12 mouse cellular contexts compared by ENCODE assay signal in the genomic region with DNA sequence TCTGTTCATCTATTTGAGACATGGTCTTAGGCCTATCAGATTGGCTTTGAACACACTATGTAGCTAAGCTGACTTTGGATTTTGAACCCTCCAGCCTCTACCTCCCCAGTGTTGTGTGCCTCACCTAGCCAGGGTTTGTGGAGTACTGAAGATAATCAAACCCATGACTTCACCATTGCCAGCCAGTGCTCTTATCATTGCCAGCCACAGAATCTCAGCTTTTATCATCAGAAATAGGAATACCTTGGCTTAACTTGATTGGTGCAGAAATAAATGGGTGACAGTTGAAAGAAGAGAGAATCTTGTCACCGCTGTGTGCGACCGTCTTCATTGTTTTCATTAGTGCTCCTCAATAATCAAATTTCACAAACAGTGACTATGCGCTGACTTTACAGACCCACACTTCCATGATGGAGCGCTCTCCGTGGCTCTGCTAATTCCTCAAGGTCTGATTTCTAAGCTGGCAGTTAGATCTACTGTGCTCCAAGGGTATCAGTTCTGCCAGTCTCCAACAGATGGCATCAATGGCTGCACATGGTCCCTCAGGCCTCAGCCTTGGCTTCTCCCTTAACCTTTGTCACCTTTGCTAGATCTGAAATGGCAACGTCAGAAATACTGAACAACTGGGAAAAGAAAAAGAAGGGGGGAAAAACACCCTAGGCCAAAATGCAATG.
DNase-seq lines count a peak whose midpoint lies in the region; ATAC-seq and TF ChIP-seq lines count a peak whose summit lies in the region.
"Had no signal": no experiment of that assay in that cellular context is flagged by ENCODE, and none has a peak within 500 bp of the region (broad histone marks: within the 10 kb centered on the region; RNA-seq: fewer than 3 reads in every experiment).

No protein-coding gene starts in this region.

- peaks cover 22% of the 10 kb centered on the region for H3K4me1 ChIP-seq in hindbrain, embryonic 12.5 days

- DNase-seq in left cerebral cortex, adult 2 months (ENCODE audit: extremely low spot score in 1 of 2, low spot score in 2 of 2) = no peak
- DNase-seq in left cerebral cortex, adult 11 months (ENCODE audit: low spot score) = no peak
- DNase-seq in T-cell, adult 2 months (ENCODE audit: low spot score) = peak; percentile 71
- peak; percentile 74 for DNase-seq in induced T-regulatory cell, adult 2 months (ENCODE audit: low read depth)
- peak; percentile 21 to 47 for DNase-seq in thymus, adult 18-20 months
- DNase-seq in right cerebral cortex, postnatal 10 days (ENCODE audit: low spot score in 2 of 2) = no peak
- DNase-seq in neural tube, embryonic 10.5 days (ENCODE audit: extremely low spot score, low spot score) = no peak
- DNase-seq: embryo, embryonic 11 days had no signal

- ATAC-seq in hindbrain, embryonic 12.5 days (ENCODE audit: low FRiP score) = no peak
- ATAC-seq: midbrain, embryonic 15.5 days had no signal

- H3K4me3 ChIP-seq in left cerebral cortex, adult 2 months = no peak overlapping the region
- no peak overlapping the region for H3K4me3 ChIP-seq in hindbrain, embryonic 12.5 days
- H3K4me3 ChIP-seq: limb, embryonic 13.5 days; midbrain, embryonic 15.5 days had no signal

- no peak overlapping the region for H3K4me2 ChIP-seq in hindbrain, embryonic 12.5 days (replicated peaks)
- H3K4me2 ChIP-seq: hindbrain, embryonic 14.5 days; limb, embryonic 13.5 days; midbrain, embryonic 15.5 days had no signal

- WGBS in hindbrain, embryonic 12.5 days = 89% methylated on average over 7 of the region's 7 CpGs

- intact Hi-C loops in left cerebral cortex, adult 2 months (cut with DNase I) = loop anchor here (2.0 to 5.0 kb wide), 2 partner anchors 76 to 181 kb away; no protein-coding TSS in a partner anchor

- H3K36me3 ChIP-seq in hindbrain, embryonic 12.5 days = no peaks in the 10 kb centered on the region
- H3K36me3 ChIP-seq: limb, embryonic 13.5 days; midbrain, embryonic 15.5 days had no signal

- H3K27me3 ChIP-seq in hindbrain, embryonic 12.5 days = no peaks in the 10 kb centered on the region
- H3K27me3 ChIP-seq: limb, embryonic 13.5 days; midbrain, embryonic 15.5 days had no signal

- TF ChIP-seq CTCF in left cerebral cortex, adult 2 months (IDR thresholded peaks at IDR 0.05) = peak; percentile 38

- H3K9me3 ChIP-seq in hindbrain, embryonic 12.5 days (replicated peaks) = no peaks in the 10 kb centered on the region
- H3K9me3 ChIP-seq: limb, embryonic 13.5 days; midbrain, embryonic 15.5 days had no signal

- H3K27ac ChIP-seq in left cerebral cortex, adult 2 months = no peak overlapping the region
- H3K27ac ChIP-seq in hindbrain, embryonic 12.5 days = no peak overlapping the region
- H3K27ac ChIP-seq: hindbrain, embryonic 14.5 days; limb, embryonic 13.5 days; midbrain, embryonic 15.5 days had no signal

- H3K9ac ChIP-seq in hindbrain, embryonic 12.5 days = no peak overlapping the region
- H3K9ac ChIP-seq: hindbrain, embryonic 14.5 days; limb, embryonic 13.5 days; midbrain, embryonic 15.5 days had no signal

Comparison
In these comparisons a context has a peak if more than half of its experiments do, and no peak if none do; other contexts are left out.
1. DNase-seq: peak in T-cell, adult 2 months (single experiment), induced T-regulatory cell, adult 2 months (single experiment) and thymus, adult 18-20 months (2 of 2); none in left cerebral cortex, adult 2 months (0 of 2), left cerebral cortex, adult 11 months (single experiment), right cerebral cortex, postnatal 10 days (0 of 2) and neural tube, embryonic 10.5 days (single experiment).